Mouse (Mus musculus) erythroid progenitor cell, adult 5-6 weeks (primary cell): ENCODE data around the gene Ephb4. TPM values are rescaled to one million over a fixed set of nuclear protein-coding genes. Genes with fewer than 3 reads are reported as not detected.

Source experiments
- ATAC-seq: replicated peaks from 2 replicates; pipeline ENCODE4 v1.8.0; 2016; ENCODE audit warnings: moderate number of reproducible peaks, mild to moderate bottlenecking, moderate TSS enrichment, inconsistent platforms; ENCODE audit not compliant: poor library complexity, low FRiP score, severe bottlenecking
- total RNA-seq, 2 experiments: library from RNA; stranded (forward) in 1 of 2; stranded (reverse) in 1 of 2; fragments of 150-400 nt in 1 of 2; fragments of 186-747, 209-891 nt in 1 of 2; gene quantifications; 2 replicates each; pipeline versions ENCODE4 v1.2.3 to v1.2.4; 2015 to 2017; ENCODE audit warnings: low replicate concordance in 2 of 2

Gene Ephb4
- 0.42 TPM in 1 of 2 replicates, not detected in the other for total RNA-seq (2015; ENCODE audit: low replicate concordance)
- not detected in 2 replicates for total RNA-seq (2017; ENCODE audit: low replicate concordance)

- no peak for ATAC-seq
Observed at GRCm38 (mm10) chr5:137349384-137350204, at the start of gene Ephb4. TSS of gene Ephb4 (plus strand) at chr5:137350109.

DNA sequence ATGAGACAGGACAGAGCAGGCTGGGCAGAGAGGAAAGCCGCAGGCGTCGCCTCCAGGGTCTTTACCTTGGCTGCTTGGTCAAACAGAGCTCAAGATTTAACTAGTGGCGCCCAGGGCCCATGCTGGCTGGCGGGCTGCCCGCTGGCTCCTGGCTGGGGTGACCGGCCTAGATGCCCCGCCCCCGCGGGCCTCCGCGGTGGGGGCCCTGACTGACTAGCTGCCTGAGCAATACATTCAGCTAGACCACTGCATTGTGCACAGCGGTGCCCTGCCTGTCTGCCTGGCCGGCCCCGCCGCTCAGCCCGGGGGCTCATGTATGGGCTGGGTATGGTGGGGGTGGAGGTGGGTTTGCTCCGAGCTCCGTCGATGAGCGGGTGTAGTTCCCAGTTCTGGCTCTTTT lies 48.7 kb upstream of the Ephb4 start:
- no peak for ATAC-seq

DNA sequence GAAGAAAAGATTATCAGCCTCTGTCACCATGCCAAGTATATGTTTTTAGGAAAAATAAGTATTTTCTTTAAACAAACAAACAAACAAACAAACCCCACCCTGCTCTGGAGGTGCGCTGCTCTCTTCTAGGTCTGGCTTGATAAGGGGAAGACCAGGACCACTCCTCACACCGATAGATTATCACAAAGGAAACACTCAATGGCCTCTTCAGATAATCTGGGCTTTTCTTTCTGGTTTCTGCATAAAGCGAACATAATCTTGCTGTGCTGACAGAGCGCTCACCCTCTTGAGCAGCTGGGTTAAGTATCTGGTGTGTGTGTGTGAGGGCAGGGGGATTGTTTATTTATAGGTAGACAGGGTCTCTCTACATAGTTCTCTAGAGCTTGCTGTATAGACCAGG lies 46.3 kb upstream of the Ephb4 start:
- no peak for ATAC-seq

- no peak for ATAC-seq
Observed at GRCm38 (mm10) chr5:137304165-137304564, 45.7 kb upstream of the Ephb4 start.

DNA sequence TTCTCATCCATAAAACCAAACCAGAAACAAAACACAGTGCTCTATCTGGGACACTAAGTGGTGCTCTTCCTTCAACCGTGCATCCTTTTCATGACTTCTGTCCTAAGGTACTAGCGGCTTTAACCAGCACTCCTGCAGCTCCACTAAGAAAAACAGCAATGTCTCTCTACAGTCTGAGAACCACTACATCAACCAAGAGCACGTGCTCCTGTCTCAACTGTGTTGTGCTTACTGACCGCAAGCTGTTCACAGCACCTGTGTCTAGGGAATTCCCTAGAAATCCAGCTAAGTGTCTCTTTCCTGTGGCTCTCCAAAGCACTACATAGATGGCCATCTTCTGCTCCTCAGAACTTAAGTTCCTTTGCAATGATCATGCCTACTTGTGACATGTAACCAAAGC lies 45.1 kb upstream of the Ephb4 start:
- no peak for ATAC-seq

DNA sequence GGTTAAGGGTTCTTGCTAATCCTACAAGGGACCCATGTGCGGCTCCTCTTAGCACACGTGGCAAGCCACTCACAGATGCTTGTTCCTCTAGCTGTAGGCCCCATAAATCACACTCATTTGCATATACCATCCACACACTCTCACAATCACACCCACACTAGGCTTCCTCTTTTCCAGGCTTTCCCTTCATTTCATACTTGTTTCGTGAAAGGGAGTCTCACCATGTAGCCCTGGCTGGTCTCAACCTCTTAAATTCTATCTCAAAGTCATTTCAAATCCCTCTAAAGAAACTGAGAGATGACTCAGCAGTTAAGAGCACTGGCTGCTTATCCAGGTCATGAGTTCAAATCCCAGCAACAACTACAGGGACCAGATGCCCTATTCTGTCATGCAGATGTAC lies 44.1 kb upstream of the Ephb4 start:
- ATAC-seq = no peak

- 0 out of 2 replicates have a peak, but pooled peaks have one; percentile 10 for ATAC-seq
Observed at GRCm38 (mm10) chr5:137306439-137307005, 43.4 kb upstream of the Ephb4 start.

GRCm38 (mm10) chr5:137307071-137307912 lies 42.6 kb upstream of the Ephb4 start, which contains the start of gene Srrt:
TSS of gene Srrt (minus strand) at chr5:137307674.
- ATAC-seq = peak; percentile 88

DNA sequence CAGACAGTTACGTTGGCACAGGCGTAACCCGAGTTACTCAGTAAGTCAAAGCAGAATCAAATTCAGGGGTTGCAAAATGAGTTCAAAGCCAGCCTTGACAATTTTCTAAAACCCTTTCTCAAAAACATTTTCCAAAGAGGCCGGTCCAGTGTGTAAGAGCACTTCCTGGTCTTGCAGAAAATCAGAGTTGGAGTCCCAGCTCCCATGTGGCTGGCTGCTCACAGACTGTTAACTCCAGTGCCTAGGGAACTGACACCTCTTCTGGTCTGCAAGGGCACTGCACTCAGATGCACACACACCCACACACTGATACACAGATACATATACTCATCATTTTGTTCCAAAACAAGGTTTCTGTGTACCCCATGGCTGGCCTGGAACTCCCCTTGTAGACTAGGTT lies 41.6 kb upstream of the Ephb4 start:
- no peak for ATAC-seq

DNA sequence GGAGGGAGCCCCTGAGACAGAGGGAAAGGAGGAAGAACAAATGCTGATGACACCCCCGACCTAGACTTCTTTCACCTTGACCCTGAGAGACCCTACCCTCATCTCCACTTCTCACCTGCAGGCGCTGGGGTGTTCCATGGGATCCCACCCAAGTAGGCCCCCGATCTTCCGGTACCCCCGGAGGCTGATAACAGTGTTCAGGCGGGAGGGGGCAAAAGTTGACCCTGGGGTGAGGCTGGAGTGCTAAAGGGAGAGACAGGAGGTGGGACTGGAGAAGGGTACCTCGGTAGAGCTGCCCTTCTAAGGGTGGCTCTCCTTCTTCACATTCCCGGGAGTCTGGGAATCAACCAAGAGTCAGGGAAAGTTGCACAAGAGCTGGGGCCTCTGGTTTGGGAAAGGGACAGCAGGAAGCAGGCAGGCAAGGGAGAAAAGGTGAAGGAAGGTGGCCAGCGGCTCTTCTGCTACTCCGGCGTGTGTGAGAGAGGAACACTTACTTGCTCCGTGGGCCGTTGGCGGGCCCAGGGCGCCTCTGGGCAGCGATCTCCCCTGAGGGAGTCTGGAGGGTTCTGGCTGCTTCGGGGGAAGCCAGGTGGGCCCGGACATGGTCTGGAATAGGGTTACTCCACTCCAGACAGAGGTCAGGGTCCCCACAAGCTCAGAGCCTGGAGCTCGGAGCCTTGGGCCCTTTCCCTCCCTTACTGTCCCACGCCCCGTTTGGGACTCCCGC lies 36.3 kb upstream of the Ephb4 start:
- 0 out of 2 replicates have a peak, but pooled peaks have one; percentile 13 for ATAC-seq

- ATAC-seq = peak; percentile 27; the same call in 1 of the 2 replicates
Observed at GRCm38 (mm10) chr5:137314193-137315083, 35.5 kb upstream of the Ephb4 start, which contains the start of gene Trip6. TSS of gene Trip6 (minus strand) at chr5:137314404.

- peak; percentile 60 for ATAC-seq
Observed at GRCm38 (mm10) chr5:137315084-137315903, 34.6 kb upstream of the Ephb4 start.

GRCm38 (mm10) chr5:137317361-137317760 lies 32.5 kb upstream of the Ephb4 start:
- ATAC-seq = peak; percentile 40

DNA sequence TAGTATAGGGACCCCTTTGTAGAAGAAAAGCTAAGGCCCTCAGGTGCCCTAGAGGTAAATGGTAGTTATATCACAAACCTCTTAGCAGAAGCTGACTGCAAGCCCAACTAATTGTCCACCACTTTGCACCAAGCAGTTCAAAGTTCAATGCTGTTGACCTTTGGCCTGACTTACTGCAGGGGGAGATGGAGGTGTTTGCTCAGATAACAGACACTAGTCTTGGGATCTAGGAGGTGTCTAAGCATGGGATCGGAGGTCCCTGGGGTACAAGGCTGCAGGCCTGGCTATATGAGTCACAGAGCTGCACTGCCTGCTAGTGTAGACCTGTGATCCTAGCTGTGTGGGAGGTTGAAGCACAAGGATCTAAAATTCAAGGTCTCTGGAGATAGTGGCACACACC lies 31.3 kb upstream of the Ephb4 start:
- no peak for ATAC-seq

GRCm38 (mm10) chr5:137320996-137321395 lies 28.9 kb upstream of the Ephb4 start:
- peak; percentile 18; the same call in 1 of the 2 replicates for ATAC-seq

DNA sequence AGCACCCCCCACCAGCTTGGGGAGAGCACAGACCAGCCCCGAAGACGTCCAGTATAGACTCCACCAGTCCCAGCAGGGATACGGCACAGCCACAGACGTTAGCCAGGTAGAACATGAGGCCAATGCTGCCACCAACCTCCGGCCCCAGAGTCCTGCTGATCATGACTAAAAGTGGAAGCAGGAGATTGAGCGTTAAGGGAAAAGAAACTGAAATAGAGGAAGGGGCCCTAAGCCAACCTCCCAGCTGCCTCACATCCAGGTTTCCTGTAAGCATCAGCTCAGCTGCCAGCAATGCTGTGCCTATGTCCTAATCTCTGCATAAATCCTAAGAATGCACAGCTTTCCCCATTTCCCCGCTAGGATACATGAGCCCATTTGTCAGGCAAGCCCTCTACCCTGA lies 19.0 kb upstream of the Ephb4 start:
- ATAC-seq = no peak

DNA sequence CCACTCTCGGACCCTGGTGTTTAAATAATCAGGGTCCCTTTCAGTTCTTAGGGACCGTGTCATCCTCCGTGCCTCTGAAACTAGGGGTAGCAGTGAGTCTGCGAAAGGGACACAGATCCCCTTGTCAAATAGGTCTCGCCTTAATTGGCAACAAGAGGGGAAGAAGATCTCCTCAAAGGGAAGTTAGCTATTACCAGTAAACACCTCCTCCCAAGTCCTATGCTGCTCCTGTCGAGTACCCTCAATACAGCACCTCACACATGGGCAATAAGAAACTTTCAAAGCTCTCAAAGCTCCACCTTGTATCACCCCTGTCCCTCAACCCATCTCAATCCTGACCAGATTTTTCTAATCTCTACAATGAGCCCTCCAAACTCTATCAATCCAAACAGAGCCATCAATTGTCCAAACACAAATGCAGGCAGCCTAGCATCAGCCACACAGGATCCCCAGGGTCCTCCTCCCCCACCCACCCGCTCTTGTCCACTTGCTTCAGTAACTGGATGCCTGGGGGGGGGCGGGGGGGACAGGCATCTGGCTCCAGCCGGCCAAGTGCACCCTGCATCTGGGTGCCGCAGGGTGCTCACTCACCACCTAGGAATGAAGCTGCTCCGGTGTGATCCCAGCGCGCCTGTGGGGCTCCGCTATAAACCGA lies 16.9 kb upstream of the Ephb4 start:
- no peak for ATAC-seq
